Mouse (Mus musculus): ENCODE measurements around the gene Rad18.

Gene Rad18

GRCm38 (mm10) chr6:112684065-112684464, 12.4 kb downstream of the Rad18 start:
- no peak for DNase-seq (ENCODE audit: low spot score)

GRCm38 (mm10) chr6:112632071-112632470, 64.4 kb downstream of the Rad18 start:
- no peak for DNase-seq (ENCODE audit: low spot score)

GRCm38 (mm10) chr6:112630291-112630690, 66.2 kb downstream of the Rad18 start:
- DNase-seq (ENCODE audit: low spot score) = no peak

GRCm38 (mm10) chr6:112628301-112628700, 68.2 kb downstream of the Rad18 start:
- DNase-seq (ENCODE audit: low spot score) = no peak

- no peak for DNase-seq (ENCODE audit: low spot score)
Observed at GRCm38 (mm10) chr6:112622321-112622720, 74.2 kb downstream of the Rad18 start.

- DNase-seq (ENCODE audit: low spot score) = no peak
Observed at GRCm38 (mm10) chr6:112620027-112620426, 76.5 kb downstream of the Rad18 start.

- DNase-seq (ENCODE audit: low spot score) = no peak
Observed at GRCm38 (mm10) chr6:112617728-112618318, 78.7 kb downstream of the Rad18 start.

- DNase-seq (ENCODE audit: low spot score) = no peak
Observed at GRCm38 (mm10) chr6:112609027-112609426, 87.5 kb downstream of the Rad18 start.

- DNase-seq (ENCODE audit: low spot score) = no peak
Observed at GRCm38 (mm10) chr6:112603866-112604265, 92.6 kb downstream of the Rad18 start.

GRCm38 (mm10) chr6:112594971-112595370, 101.5 kb downstream of the Rad18 start:
- no peak for DNase-seq (ENCODE audit: low spot score)

- no peak for DNase-seq (ENCODE audit: low spot score)
Observed at GRCm38 (mm10) chr6:112587912-112588311, 108.6 kb downstream of the Rad18 start.

- DNase-seq (ENCODE audit: low spot score) = no peak
Observed at GRCm38 (mm10) chr6:112586999-112587398, 109.5 kb downstream of the Rad18 start.

- no peak for DNase-seq (ENCODE audit: low spot score)
Observed at GRCm38 (mm10) chr6:112584961-112585360, 111.5 kb downstream of the Rad18 start.

- DNase-seq (ENCODE audit: low spot score) = no peak
Observed at GRCm38 (mm10) chr6:112582022-112582421, 114.5 kb downstream of the Rad18 start.

GRCm38 (mm10) chr6:112577198-112577597, 119.3 kb downstream of the Rad18 start:
- DNase-seq (ENCODE audit: low spot score) = no peak

- no peak for DNase-seq (ENCODE audit: low spot score)
Observed at GRCm38 (mm10) chr6:112574558-112574957, 121.9 kb downstream of the Rad18 start.

GRCm38 (mm10) chr6:112570413-112570812, 126.1 kb downstream of the Rad18 start:
- DNase-seq (ENCODE audit: low spot score) = no peak

All from layer of hippocampus, adult 9-10 months (tissue).